Mouse (Mus musculus) spleen, embryonic (tissue): ENCODE data around the gene Prg3.

ENCODE experiments used
- CTCF ChIA-PET: fragments of 350-600 bp; sonication (Branson Sonifier 250); formaldehyde crosslinking; loops from one replicate; lab custom pipeline; 2022; lab: Charles Lee

Gene Prg3

DNA sequence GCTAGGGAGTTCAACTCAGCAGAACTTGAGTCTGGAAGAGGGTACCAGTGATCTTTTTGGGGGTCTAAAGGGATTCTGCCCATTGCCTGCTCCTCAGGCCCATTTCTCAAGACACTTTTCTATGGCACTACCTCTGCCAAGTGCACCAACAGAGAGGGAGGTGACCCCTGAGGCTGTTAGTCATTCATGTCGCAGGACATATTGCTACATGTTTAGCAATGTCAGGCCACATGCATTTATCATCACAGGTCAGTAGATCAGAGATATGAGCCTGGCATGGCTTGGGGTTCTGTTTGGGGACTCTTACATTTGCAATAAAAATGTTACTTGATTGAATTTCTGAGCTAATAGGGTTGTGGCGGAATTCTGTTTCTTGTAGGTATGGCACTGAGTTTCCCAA, 12.4 kb upstream of the Prg3 start:
- CTCF ChIA-PET: no interaction called here

- CTCF ChIA-PET: no interaction called here
Observed at GRCm38 (mm10) chr2:84980188-84980587, 7.8 kb upstream of the Prg3 start, which contains the start of gene Prg2. Gene Prg2, plus strand, starts transcription at chr2:84980461.

GRCm38 (mm10) chr2:84996376-84996775, 8.4 kb downstream of the Prg3 start:
- CTCF ChIA-PET: no interaction called here

DNA sequence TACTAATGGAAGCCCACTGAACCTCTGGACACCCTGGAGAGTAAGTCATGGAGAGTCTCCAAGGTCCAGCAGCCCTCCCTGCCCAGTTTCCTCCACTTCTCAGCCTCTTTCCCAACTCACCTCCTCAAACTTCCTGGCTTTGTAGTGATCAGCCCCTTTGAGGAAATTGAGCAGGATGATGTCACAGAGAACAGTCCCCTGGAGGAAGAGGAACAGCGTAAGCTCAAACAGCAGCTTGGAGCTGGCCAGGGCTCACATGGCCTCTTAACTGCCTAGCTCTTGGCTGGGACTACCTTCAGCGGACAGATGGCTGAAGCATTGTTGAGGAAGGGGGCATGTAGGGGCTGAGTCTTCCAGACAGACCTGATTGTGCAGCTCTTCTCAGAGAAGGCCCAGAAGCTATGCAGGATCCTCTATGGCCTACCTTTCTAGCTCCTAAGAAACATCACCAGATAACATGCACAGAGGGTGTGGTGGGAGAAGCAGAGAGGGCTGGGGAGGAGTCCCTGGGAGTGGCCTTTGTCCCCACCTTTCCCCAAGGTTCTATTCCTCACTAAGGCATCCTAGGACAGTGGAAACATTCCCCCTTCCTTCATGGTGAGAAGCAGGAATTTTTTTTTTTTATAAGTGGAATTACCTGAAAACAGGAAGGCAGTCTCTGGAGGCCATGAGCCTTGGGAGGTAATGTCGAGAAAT, 11.6 kb downstream of the Prg3 start:
- CTCF ChIA-PET: no interaction called here

GRCm38 (mm10) chr2:85001497-85001896, 13.5 kb downstream of the Prg3 start:
- CTCF ChIA-PET: no interaction called here

- CTCF ChIA-PET: interaction anchor here (1.0 kb wide), 1 partner anchor 44 kb away, joined by 5 read pairs; no protein-coding TSS in a partner anchor
Observed at GRCm38 (mm10) chr2:85002575-85002974, 14.6 kb downstream of the Prg3 start.

DNA sequence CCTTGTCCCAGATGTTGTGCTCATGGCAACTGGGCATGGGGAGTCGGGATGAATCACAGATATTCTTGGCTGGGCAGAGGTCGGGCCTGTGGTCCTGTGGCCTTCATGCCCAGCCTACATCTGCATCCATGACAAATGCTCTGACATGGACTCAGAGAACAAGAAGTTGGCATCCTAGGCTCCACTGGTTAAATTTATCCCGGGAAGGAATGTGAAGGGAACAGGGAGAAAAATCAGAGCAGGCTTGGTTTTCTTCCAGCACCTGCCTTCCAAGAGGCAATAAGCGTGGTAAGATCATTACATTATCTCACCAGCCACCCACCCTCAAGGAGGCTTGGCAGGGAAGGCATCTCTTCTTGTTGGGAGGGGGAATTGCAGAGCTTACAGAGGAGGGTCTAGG, 16.3 kb downstream of the Prg3 start:
- CTCF ChIA-PET: no interaction called here

DNA sequence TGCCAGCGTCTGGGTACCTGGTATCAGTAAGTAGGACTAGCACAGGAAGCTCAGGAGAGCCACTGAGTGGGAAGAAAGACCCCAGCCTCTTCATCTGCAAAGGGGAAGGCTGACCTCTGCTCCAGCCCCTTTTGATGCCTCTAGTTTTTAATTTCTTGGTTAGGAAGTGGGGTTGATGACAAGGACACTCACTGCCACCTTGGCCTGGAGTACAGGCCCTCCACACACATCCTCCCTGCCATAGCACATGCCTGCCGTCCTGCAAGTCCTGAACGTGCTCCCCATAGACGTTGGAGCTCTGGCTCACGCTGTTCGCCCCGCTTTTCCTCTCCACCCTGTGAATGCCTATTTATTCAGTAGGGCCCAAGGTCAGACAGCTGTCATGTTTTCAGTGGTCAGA, 18.6 kb downstream of the Prg3 start:
- CTCF ChIA-PET: interaction anchor here (0.7 kb wide), 1 partner anchor 50 kb away, joined by 6 read pairs; no protein-coding TSS in a partner anchor

- CTCF ChIA-PET: interaction anchor here (1.0 to 2.8 kb wide), 2 partner anchors 18 to 52 kb away, joined by 3 to 15 read pairs; no protein-coding TSS in a partner anchor
Observed at GRCm38 (mm10) chr2:85007729-85008128, 19.7 kb downstream of the Prg3 start.

- CTCF ChIA-PET: interaction anchor here (2.8 kb wide), 1 partner anchor 53 kb away, joined by 15 read pairs; no protein-coding TSS in a partner anchor
Observed at GRCm38 (mm10) chr2:85009212-85009611, 21.2 kb downstream of the Prg3 start.

DNA sequence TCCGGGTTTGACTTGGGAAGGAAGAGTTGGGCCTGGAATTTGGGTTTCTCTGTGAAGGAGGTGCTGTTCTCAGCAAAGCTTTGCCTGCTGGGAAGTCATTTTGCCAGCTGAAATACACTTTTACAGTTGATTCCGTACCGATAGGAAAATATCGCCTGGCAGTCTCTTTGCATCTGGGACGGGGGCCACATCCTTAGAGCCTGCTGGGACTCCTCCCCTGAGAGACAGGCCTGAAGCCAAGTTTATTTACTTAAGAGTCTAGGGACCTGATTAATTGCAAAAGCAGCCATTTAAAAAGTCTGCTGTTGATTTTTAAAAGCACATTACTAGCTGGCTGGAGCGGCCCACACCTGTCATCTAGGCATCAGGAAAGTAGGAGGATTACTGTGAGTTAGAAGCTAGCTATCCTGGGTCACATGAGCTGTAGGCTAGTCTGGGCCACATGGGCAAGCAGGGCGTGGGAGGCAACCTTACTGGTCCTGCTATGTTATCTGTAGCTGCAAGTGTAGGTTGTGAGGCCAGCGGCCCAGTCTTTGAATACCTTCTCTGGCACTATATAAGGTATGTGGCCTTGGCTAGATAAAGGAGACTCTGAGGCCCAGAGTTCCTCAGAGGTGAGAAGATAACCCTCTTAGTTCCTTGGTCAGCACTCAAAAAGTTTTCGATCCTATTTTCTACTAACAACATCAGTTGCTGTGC, 24.0 kb downstream of the Prg3 start:
- CTCF ChIA-PET: interaction anchor here (0.6 kb wide), 2 partner anchors 21 to 63 kb away, joined by 5 read pairs; no protein-coding TSS in a partner anchor

GRCm38 (mm10) chr2:85012679-85013078, 24.7 kb downstream of the Prg3 start:
- CTCF ChIA-PET: interaction anchor here (0.6 kb wide), 2 partner anchors 20 to 63 kb away, joined by 5 read pairs; no protein-coding TSS in a partner anchor

GRCm38 (mm10) chr2:85013826-85014587, 26.0 kb downstream of the Prg3 start:
- CTCF ChIA-PET: interaction anchor here (0.6 kb wide), 1 partner anchor 147 kb away, joined by 3 read pairs; no protein-coding TSS in a partner anchor

DNA sequence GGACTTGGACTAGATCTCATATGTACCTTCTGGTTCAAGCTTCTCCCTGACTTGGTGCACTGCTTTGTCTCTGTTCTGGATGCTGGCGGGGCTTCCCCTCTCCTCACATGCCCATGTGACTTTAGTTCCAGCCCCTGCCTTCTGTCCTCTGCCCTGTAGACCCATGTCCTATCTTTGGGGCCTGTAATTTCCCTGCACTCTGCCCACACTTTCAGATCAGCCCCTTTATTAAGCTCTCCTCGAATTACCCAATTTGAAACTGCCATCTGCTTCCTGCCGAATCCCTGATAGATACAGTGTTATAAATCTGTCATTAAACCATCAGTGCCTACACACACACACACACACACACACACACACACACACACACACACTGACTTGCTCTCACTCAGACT, 26.6 kb downstream of the Prg3 start:
- CTCF ChIA-PET: no interaction called here

DNA sequence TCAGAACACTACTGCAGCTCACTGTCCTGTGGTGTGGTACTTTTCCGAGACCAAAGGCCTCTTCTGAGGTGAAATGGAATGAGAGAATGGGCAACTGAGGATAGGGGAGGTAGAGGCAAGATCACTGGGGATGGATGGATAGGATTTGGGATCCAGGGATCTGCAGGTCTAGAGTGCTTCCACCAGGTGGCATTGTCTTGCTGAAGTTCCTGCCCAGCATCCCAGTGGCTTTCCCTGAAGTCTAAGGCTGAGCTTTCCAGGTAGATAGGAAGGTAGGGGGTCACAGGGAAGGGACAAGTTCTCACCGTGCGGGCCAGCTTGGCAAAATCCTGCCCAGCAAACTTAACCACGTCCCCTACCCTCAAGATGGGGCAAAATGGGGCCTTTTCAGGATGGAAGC, 34.0 kb downstream of the Prg3 start:
- CTCF ChIA-PET: no interaction called here

DNA sequence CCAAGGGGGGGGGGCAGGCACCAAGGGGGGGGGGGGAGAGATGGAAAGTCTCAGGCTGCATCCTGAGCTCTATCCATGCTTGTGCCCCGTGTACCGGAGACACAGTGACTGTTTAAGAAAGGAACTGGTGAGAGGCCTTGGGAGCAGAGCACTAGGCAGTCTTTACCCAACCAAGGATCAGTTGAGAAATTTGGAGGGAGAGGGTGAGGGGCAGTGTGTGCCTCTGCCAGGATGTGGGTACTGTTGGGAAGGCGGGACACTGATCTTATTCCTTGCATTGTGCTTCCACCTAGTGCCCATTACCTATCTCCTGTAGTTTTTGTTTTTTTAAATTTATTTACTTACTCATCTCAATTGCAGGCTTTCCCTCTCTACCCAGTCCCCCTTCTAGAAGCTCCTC, 38.2 kb downstream of the Prg3 start:
- CTCF ChIA-PET: interaction anchor here (0.6 to 1.0 kb wide), 2 partner anchors 31 to 156 kb away, joined by 3 to 4 read pairs; no protein-coding TSS in a partner anchor

DNA sequence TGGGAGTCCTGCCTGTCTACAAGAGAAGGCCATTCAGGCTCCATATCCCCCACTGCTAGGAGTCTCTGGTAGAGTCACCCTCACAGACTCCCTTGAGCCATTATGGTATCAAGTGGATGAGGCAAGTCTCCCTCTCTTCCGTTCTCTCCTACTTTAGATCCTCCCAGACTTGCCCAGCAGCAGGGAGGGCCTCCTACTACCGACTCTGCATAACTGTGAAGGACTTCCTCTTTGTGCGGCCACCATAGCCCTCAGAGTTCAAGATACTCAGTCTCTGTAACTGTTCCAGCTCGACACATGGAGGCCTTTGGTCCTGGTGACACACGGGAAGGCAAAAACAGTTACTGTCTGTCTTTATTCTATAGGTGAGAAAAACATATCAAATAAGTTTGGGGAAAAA, 39.3 kb downstream of the Prg3 start:
- CTCF ChIA-PET: no interaction called here

DNA sequence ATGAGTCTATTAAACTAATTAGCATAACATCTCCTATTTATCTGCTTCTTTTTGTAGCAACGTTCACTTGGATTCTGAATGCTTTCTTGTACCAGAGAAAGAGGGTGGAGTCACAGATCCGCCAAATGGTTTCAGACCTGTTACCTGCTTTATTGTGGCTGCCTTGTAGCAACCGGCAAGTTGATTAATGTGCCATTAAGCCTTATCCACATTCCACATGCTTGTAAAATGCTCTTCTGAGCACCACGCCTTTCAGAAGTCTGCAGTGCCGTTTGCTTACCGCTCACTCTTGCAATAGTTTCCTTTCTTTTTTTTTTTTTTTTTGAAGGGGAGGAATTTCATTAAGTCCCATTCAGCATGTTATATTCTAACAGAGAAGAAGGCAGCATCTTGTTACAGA, 41.9 kb downstream of the Prg3 start:
- CTCF ChIA-PET: no interaction called here

GRCm38 (mm10) chr2:85030989-85031388, 43.0 kb downstream of the Prg3 start:
- CTCF ChIA-PET: no interaction called here

DNA sequence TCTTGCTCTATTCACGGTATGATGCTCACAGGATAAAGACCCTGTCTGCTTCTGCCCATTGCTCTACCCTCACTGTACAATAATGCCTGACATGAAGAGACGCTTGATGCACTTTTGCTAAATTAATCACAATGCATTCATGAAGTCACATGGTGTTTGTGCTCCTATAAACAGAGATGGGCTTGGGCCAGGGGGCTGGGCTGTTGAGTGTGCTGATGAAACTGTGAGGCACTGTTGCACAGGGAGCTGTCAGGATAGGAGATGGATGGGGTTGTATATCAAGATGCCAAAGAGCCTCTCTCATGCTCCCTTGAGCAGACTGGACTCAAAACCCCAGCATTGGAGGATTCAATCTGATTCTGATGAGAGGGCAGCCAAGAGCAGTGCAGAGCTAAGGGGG, 45.1 kb downstream of the Prg3 start:
- CTCF ChIA-PET: interaction anchor here (0.6 kb wide), 1 partner anchor 21 kb away, joined by 5 read pairs; no protein-coding TSS in a partner anchor

GRCm38 (mm10) chr2:85034169-85034568, 46.2 kb downstream of the Prg3 start:
- CTCF ChIA-PET: interaction anchor here (0.7 kb wide), 1 partner anchor 494 kb away, joined by 11 read pairs; no protein-coding TSS in a partner anchor
